Mouse (Mus musculus): ENCODE measurements around the gene Snapc2.

DNA sequence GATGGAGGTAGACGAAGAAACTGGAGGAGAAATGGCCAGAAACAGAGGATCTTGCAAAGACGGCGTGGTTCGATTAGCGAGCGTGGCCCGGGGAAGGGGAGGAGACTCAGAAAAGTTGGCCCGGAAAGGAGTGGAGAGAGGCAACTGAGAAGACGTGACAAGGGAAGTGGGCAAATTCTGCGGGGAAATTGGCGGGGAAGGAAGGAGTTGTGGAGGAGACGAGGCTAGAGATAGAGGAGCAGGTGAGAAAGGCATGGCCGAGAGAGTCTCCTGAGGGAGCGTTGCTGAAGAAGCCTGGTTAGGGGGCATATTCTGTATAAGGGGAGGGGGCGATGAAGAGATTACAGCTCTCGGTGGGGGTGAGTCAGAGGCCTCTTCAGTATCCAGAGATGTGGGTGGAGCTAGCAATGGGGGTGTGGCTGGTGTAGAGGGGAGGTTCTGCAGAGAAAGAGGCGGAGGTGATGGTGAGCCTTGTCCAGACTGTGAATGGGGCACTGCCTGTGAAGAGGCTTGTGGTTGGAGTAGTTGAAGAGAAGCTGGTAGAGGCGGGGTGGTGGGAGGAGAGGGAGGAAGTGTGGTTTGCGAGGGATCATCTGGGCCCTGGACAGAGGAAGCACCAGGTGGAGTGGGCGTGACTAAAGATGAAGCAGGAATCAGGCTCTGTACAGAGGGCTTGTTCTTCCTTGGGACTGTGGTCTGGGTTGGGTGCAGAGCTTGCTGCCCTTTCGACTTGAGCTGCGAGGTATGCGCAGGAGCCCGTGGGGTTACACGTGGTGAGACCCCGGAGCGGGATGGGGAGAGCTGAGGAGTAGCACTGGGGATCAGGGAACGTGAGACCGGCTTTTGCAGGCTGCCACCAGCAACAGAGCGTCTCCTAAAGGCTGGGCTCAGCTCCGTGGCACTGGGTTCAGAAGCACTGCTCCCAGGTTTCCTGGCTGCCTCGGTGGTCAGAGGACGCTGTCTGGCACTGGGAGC lies 38.6 kb upstream of the Snapc2 start:
- TF ChIP-seq E2F4 (IDR thresholded peaks at IDR 0.05; ENCODE audit: insufficient replicate concordance, low read depth, low read length), result no peak
- TF ChIP-seq CTCF (conservative IDR thresholded peaks at IDR 0.05 in 1 of 2, IDR thresholded peaks at IDR 0.05 in 1 of 2; ENCODE audit: low read depth in 2 of 2, low read length in 2 of 2), result no peak
- TF ChIP-seq EP300 (IDR thresholded peaks at IDR 0.05; ENCODE audit: low read length), result no peak
- no peak for TF ChIP-seq ETS1 (conservative IDR thresholded peaks at IDR 0.05; ENCODE audit: low read depth, low read length)
- no peak for TF ChIP-seq ZC3H11A (IDR thresholded peaks at IDR 0.05; ENCODE audit: low read depth, low read length)
- TF ChIP-seq MAFK (IDR thresholded peaks at IDR 0.05; ENCODE audit: insufficient replicate concordance, low read length), result no peak
- TF ChIP-seq POLR2A (IDR thresholded peaks at IDR 0.05; ENCODE audit: low read depth, low read length), result no peak; the same call in 1 of the 2 replicates
- TF ChIP-seq MAZ (IDR thresholded peaks at IDR 0.05; ENCODE audit: low read depth, low read length), result no peak
- no peak for TF ChIP-seq MYC (IDR thresholded peaks at IDR 0.05; ENCODE audit: low read depth, low read length)
- TF ChIP-seq HCFC1 (IDR thresholded peaks at IDR 0.05; ENCODE audit: low read depth, low read length), result no peak
- TF ChIP-seq PAX5 (IDR thresholded peaks at IDR 0.05; ENCODE audit: low read length), result no peak
- TF ChIP-seq RAD21 (IDR thresholded peaks at IDR 0.05; ENCODE audit: low read depth, low read length), result no peak

Data from CH12.LX (cell line).